Mouse (Mus musculus) stomach, postnatal 0 days (tissue): Measurements from ENCODE around the gene Plekhb2. TPM values are rescaled to one million over a fixed set of nuclear protein-coding genes. Genes with fewer than 3 reads are reported as not detected.

Experiments
- ATAC-seq: fragments of 200-750 bp; cut with Nextera tagmentation; 2 replicates; pipeline ENCODE4 v1.8.0; 2017; ENCODE audit not compliant: low FRiP score, low TSS enrichment
- DNase-seq: peaks from one replicate; pipeline ENCODE4 v3.0.0-alpha.2; 2016; ENCODE audit warnings: low spot score
- H3K27ac ChIP-seq: fragments of 300-500 bp; sonication (generic); replicated peaks from 2 replicates; pipeline ENCODE4 v1.5.1; 2014; ENCODE audit warnings: mild to moderate bottlenecking, control low read depth
- H3K27me3 ChIP-seq: fragments of 300-500 bp; sonication (generic); 2 replicates; pipeline ENCODE4 v1.6.1; 2014; ENCODE audit warnings: low read length; ENCODE audit not compliant: control insufficient read depth, insufficient read depth
- H3K36me3 ChIP-seq: fragments of 300-500 bp; sonication (generic); 2 replicates; pipeline ENCODE4 v1.6.1; 2014; ENCODE audit warnings: low read length, mixed read lengths; ENCODE audit not compliant: control insufficient read depth, insufficient read depth
- H3K4me1 ChIP-seq: fragments of 300-500 bp; sonication (generic); replicated peaks from 2 replicates; pipeline ENCODE4 v1.6.1; 2014; ENCODE audit warnings: antibody characterized with exemption; ENCODE audit not compliant: control insufficient read depth, insufficient read depth
- H3K4me2 ChIP-seq: fragments of 300-500 bp; sonication (generic); replicated peaks from 2 replicates; pipeline ENCODE4 v1.6.1; 2014; ENCODE audit warnings: low read depth, mild to moderate bottlenecking, control low read depth, moderate library complexity
- H3K4me3 ChIP-seq: fragments of 300-500 bp; sonication (generic); 2 replicates; pipeline ENCODE4 v1.5.1; 2014; ENCODE audit warnings: low read depth, low read length, control low read depth
- H3K9ac ChIP-seq: fragments of 300-500 bp; sonication (generic); 2 replicates; pipeline ENCODE4 v1.6.1; 2014; ENCODE audit warnings: mild to moderate bottlenecking, low read length, control low read depth, mixed read lengths
- H3K9me3 ChIP-seq: fragments of 300-500 bp; sonication (generic); 2 replicates; pipeline ENCODE4 v1.6.1; 2016; ENCODE audit warnings: low read length; ENCODE audit not compliant: control insufficient read depth
- CTCF ChIP-seq: IDR thresholded peaks from 2 replicates; pipeline ENCODE4 v1.5.1; 2016; ENCODE audit warnings: antibody characterized with exemption, low read depth, mild to moderate bottlenecking, moderate library complexity
- EP300 ChIP-seq: optimal IDR thresholded peaks from 2 replicates; pipeline ENCODE3; 2016; ENCODE audit warnings: antibody characterized with exemption
- WGBS: fragments of 180-500 bp; shearing (Covaris S2); extraction: QIAGEN DNeasy Blood & Tissue Kit; methylation state at CpG from one replicate; pipeline ENCODE4 v1.1.7; 2014; 5-methylcytosine and 5-hydroxymethylcytosine counted together
- polyA plus RNA-seq: library from polyadenylated mRNA; unstranded; fragments of >200 nt; fragmentation: Nextera tagmentation; extraction: Ambion mirVana; gene quantifications from 2 replicates; pipeline ENCODE4 v1.2.1, GENCODE M21; 2015

The Plekhb2 gene
- polyA plus RNA-seq, 1 experiment from 2014 or later: 105 TPM

DNA sequence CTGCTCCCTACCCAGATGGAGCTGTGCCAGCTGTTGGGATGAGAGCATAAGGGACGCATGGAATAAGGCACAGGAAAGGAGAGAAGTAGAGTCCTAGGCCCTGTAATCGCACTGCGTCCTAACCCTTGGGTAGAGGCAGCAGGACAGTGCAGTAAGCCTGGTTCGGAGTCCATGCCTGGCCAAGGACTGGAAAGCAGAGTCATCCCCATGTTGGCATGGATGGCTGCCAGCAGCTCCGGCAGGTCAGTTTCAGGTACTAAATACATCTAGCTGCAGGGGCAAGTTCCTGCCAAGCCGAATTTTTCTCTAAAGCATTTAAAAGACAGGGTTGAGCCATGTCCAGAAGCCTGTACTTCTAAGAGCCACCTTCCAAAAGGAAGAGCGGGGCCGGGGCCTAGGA lies 41.3 kb upstream of the Plekhb2 start:
- Histone ChIP-seq H3K4me2 (no peak overlapping the region), H3K4me1 (no peaks in the 10 kb centered on the region), H3K4me3 (no peak overlapping the region), H3K9ac (no peak overlapping the region), H3K27me3 (no peaks in the 10 kb centered on the region), H3K27ac (no peak overlapping the region), H3K9me3 (no peaks in the 10 kb centered on the region), H3K36me3 (no peaks in the 10 kb centered on the region; the same call in 1 of the 2 replicates)
- DNase-seq (no peak), ATAC-seq (no peak)
- 82% methylated on average over 8 of the region's 8 CpGs for WGBS
- TF ChIP-seq CTCF (no peak), EP300 (no peak)

DNA sequence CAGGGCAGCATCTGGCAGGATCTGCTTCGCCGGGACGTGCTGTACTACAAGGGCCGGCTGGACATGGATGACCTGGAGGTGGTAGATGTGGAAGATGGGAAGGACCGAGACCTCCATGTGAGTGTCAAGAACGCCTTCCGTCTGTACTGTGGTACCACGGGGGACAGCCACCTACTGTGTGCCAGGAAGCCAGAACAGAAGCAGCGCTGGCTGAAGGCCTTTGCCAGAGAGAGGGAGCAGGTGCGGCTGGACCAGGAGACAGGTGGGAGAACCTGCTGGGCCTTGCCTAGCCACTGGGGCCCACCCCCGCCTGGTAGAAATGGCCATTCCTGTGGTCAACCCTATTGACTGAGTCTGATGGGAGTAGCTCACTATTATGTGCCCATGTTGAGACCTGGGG lies 39.5 kb upstream of the Plekhb2 start:
- no peak for ATAC-seq
- no peak for DNase-seq
- no peaks in the 10 kb centered on the region for H3K4me1 ChIP-seq
- H3K9me3 ChIP-seq: no peaks in the 10 kb centered on the region
- no peak overlapping the region for H3K27ac ChIP-seq
- TF ChIP-seq CTCF (no peak), EP300 (no peak)
- H3K36me3 ChIP-seq: peaks cover 10% of the 10 kb centered on the region; the same call in 1 of the 2 replicates
- H3K4me2 ChIP-seq: no peak overlapping the region
- no peaks in the 10 kb centered on the region for H3K27me3 ChIP-seq
- no peak overlapping the region for H3K4me3 ChIP-seq
- H3K9ac ChIP-seq: no peak overlapping the region
- 93% methylated on average over 11 of the region's 11 CpGs for WGBS

DNA sequence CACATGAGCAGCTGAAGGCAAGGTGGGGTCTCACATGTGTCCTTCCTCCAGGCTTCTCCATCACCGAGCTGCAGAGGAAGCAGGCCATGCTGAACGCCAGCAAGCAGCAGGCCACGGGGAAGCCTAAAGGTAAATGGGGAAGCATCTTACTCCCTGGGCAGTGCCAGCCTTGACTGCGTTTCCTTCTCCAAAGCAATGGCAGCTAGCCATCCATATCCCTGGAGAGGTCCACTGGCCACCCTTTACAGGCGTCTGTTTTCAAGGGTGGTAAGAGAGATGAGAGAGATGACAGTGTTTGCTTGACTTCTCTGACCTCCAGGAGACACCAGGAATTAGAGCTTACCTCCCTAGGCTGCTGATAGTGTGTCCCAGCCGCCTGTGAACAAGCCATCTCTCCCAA lies 38.7 kb upstream of the Plekhb2 start:
- WGBS: 66% methylated on average over 6 of the region's 6 CpGs
- Histone ChIP-seq H3K27me3 (no peaks in the 10 kb centered on the region), H3K4me2 (no peak overlapping the region), H3K36me3 (peaks cover 12% of the 10 kb centered on the region; the same call in 1 of the 2 replicates), H3K9ac (no peak overlapping the region), H3K4me3 (no peak overlapping the region), H3K4me1 (no peaks in the 10 kb centered on the region), H3K27ac (no peak overlapping the region), H3K9me3 (no peaks in the 10 kb centered on the region)
- TF ChIP-seq EP300: no peak
- TF ChIP-seq CTCF: no peak
- ATAC-seq (no peak), DNase-seq (no peak)

DNA sequence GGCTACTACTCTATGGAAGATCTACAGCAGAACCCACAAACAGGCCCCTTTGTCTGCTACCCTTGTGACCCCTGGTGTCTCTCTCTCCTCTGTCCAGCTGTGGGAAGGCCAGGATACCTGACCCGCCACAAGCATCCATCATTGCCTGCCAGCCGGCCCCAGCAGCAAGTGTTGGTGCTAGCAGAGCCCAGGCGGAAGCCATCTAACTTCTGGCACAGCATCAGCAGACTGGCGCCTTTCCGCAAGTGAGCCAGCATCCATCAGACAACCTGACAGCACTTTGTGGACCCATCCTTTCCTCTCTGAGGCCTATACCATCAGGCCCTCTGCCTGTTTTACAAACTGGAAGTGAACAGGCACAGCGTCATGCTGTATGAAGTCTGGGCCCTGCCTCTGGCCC lies 38.2 kb upstream of the Plekhb2 start:
- H3K36me3 ChIP-seq: peaks cover 18% of the 10 kb centered on the region
- 49% methylated on average over 6 of the region's 6 CpGs for WGBS
- no peak for DNase-seq

DNA sequence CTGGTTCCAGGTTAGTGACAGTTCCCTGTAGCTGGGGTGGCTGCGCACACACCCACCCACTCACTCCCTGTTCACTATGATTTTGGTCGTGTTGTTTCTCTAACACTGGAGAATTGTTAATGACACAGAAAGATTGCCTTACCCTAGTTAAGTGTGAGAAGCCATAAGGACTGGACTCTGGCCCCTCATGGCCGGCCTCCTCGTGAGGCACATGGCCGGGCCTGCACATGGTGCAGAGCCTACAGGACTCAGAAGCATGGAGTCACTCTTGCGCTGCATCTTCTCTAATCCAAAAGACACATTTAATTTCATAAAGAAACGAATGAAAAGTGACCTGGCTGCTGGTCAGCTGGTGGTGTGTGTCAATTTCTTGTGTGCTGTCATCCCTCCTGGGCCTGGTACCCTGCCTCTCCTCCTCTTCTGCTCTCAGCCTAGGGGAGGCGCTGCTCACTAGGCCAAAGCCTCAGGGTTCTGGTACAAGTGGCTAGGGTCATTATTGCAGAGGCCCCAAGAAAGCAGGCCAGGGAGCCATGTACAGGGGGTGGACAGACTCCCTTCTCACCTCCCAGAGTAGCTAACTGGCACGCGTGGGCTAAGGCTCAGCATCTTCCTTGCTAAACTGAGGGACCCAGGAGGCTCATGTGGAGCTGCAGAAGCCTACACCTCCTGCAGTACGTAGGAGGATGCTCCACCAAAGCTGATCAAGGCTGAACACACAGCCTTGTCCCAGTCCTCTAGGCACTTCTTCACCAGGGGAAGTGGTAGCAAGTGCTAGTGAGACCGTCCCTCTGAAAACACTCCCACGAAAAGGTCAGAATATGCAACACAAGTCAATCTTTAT lies 37.1 kb upstream of the Plekhb2 start:
- ATAC-seq (no peak), DNase-seq (no peak)
- Histone ChIP-seq H3K27me3 (no peaks in the 10 kb centered on the region), H3K36me3 (peaks cover 27% of the 10 kb centered on the region), H3K9me3 (no peaks in the 10 kb centered on the region), H3K4me1 (no peaks in the 10 kb centered on the region), H3K4me2 (no peak overlapping the region), H3K9ac (no peak overlapping the region), H3K27ac (no peak overlapping the region), H3K4me3 (no peak overlapping the region)
- WGBS: 89% methylated on average over 13 of the region's 13 CpGs
- TF ChIP-seq EP300 (no peak), CTCF (peak; percentile 51)

More for the DNA sequence above, 38.2 kb upstream of the Plekhb2 start:
- no peaks in the 10 kb centered on the region for H3K4me1 ChIP-seq
- no peak overlapping the region for H3K4me2 ChIP-seq
- TF ChIP-seq CTCF: no peak
- TF ChIP-seq EP300: no peak
- H3K9me3 ChIP-seq: no peaks in the 10 kb centered on the region
- H3K4me3 ChIP-seq: no peak overlapping the region
- H3K27me3 ChIP-seq: no peaks in the 10 kb centered on the region
- no peak overlapping the region for H3K9ac ChIP-seq
- no peak for ATAC-seq
- H3K27ac ChIP-seq: no peak overlapping the region

DNA sequence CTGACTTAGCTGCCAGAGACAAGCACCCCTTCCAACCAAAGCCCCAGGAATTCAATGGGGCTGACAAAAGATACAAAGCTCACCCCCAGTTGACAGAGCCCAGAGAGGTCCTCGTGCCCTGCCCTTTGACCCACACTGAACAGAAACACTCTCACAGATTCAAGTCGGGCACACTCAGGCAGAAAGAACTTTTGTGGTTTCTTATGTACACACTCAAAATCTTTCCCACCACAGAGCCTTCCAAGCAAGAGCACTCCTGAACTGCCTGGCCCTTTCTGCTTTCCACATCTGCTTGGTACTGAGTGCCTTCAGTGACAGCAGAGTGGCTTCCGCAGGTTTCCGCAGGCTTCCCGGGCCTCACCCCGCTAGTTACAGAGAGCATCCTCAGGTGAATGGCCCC lies 33.9 kb upstream of the Plekhb2 start:
- no peak for DNase-seq
- Histone ChIP-seq H3K4me2 (no peak overlapping the region), H3K9me3 (no peaks in the 10 kb centered on the region), H3K27me3 (no peaks in the 10 kb centered on the region), H3K4me1 (no peaks in the 10 kb centered on the region), H3K27ac (no peak overlapping the region), H3K36me3 (peaks cover 42% of the 10 kb centered on the region), H3K9ac (no peak overlapping the region), H3K4me3 (no peak overlapping the region)
- 83% methylated on average over 6 of the region's 6 CpGs for WGBS
- no peak for TF ChIP-seq CTCF
- no peak for TF ChIP-seq EP300
- no peak for ATAC-seq
